Mouse (Mus musculus): ENCODE measurements around the gene Trak1.

Gene Trak1

GRCm38 (mm10) chr9:121398100-121398760 is 100.9 kb downstream of the Trak1 start:
- no peak for DNase-seq (ENCODE audit: low read depth)

- DNase-seq (ENCODE audit: low read depth) = no peak
These were observed 101.5 kb downstream of the Trak1 start for GRCm38 (mm10) chr9:121398761-121399160.

DNA sequence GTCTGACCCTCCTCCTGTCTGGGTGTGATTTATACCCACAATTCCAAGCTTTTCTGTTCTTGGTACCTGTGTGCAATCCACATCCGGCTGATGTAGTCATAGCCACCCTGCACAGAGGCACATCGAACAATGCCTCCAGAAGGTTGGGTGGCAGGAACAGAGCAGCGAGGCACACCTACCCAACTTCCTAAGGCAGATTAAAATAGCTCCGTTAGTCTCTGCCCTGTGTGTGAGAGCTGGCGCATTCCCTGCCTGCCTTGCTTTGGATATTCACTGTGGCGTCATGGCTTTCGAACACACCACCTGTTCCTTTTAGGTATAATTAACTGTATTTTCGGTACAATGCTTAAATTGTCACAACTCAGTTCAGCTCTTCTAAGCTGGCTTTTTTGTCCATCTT is 103.3 kb downstream of the Trak1 start:
- DNase-seq (ENCODE audit: low read depth) = no peak

DNA sequence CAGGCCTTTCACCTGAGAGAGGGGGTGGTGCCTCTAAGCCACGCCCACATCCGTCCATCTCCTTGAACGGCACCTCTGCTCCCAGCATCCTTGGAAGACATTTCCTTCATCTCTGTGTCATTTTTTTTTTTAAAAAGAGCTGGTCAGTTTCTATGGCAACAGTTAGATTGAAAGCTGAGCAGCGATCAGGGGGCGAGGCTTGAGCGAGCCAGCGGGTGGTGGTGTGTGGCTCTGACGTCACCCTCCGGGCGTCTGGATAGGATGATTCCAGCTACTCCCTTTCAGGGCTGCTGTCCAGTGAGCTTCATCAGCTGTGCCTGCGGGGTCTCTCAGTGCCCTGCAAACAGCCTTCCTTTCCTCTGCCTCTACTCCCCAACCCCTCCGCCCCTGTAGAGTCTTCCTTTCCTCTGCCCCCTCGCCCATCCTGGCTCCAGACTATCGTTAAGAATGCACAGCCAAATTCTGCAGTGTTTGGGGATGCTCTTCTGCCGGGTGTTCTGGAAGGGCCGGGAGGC is 105.9 kb downstream of the Trak1 start:
- DNase-seq (ENCODE audit: low read depth) = no peak

DNA sequence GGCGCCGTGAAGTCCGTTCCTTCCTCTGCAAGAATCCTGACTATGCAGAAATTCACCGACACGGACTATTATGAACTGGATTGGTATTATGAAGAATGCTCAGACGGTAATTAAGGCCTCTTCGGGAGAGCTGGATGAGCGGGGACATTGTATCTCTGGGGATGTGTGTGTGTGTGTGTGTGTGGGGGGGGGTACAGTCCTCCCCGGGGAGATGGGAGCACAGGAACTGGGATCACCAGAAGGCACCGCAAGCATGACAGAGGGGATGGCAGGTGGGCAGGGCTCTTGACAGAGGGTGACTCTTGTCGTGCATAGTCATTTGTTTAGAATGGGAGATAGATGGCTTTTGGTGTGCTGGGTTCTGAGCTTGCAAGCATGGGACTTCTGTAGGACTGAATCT is 106.4 kb downstream of the Trak1 start:
- DNase-seq (ENCODE audit: low read depth) = no peak

GRCm38 (mm10) chr9:121405088-121405681 is 107.9 kb downstream of the Trak1 start:
- no peak for DNase-seq (ENCODE audit: low read depth)

DNA sequence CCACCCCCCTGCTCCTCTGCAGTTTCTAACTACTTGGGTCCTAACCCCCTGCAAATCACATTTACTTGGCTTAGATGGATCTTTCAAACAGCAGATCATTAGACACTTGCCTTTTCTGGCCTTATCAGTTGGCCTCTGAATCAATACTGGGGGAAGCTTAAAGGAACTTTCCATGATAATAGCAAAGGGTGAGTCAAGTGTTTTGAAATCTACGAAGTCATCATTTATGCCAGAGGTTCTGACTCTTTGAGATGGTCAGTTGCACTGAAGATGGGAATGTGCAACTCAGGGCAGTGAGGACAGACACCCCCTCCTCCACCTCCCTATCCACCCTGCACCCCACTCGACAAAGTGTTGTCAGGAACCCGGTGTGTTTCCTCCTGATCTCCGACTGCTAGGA is 108.5 kb downstream of the Trak1 start:
- no peak for DNase-seq (ENCODE audit: low read depth)

DNA sequence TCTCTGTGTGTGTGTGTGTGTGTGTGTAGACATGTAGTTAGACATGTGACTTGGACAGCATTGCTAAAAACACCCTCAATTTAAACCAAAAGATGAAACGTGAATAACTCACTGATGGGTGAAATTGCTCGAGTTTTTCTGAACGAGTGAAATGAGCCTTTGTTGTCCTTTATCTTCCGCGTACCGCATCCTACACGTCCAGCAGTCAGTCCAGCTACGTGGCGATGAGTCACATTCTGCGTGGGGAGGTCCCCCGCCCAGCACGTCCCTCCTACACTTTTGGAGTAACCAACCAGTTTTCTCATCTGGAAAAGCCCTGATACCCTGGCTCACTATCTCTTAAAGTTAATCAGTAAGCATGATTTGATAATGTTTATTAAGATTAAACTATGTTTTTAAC is 116.9 kb downstream of the Trak1 start:
- no peak for DNase-seq (ENCODE audit: low read depth)

DNA sequence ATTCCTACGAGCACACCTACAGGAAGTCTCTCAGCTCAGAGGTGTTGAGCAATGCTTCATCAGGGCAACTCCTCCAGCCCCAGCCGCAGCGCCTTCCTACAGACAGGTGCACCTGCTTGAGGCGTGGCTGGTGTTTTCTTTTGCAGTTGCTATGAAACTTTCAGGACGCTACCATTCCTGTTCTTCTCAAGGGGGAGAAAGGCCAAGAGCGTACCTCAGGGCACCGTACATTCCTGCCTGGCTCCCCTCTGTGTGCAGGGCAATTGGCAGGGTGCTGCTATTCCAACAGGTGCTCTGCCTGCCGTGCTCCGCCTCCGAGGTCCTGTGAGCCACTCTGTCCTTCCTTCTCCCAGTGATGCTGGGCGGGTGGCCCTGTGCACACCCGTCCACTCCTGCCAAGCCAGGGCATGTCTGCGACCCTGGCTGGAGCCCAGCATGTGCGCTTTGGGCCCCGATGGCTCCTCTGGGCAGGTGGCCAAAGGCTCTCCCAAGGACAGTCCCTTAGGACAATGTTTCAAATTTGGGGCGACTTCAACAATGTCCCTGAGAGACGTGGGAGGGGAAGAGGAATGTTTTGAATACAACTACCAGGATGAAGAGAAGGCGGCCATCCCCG is 118.4 kb downstream of the Trak1 start:
- no peak for DNase-seq (ENCODE audit: low read depth)

- DNase-seq (ENCODE audit: low read depth) = no peak
These were observed 119.2 kb downstream of the Trak1 start for GRCm38 (mm10) chr9:121416460-121416859.

GRCm38 (mm10) chr9:121416872-121417637 is 119.8 kb downstream of the Trak1 start:
- no peak for DNase-seq (ENCODE audit: low read depth)

DNA sequence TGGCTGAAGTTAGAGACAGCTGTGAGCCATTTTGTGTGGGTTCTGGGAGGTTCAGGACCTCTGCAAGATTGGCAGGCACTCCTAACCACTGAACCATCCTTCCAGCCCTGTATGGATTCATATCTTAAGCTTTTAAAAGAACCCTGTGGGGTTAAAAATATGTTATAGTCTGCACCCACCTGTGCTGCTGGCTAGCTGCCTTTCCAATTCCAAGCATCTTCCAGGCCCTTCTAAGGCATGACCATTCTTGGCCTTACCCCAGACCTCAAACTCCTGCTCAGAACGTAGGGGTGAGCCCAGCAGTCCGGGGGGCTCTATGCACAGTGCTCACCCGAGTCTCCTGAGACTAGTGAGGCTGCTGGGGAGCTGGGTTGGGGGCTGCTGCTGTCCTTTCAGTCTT is 121.7 kb downstream of the Trak1 start:
- DNase-seq (ENCODE audit: low read depth) = no peak

GRCm38 (mm10) chr9:121419573-121419972 is 122.3 kb downstream of the Trak1 start:
- no peak for DNase-seq (ENCODE audit: low read depth)

DNA sequence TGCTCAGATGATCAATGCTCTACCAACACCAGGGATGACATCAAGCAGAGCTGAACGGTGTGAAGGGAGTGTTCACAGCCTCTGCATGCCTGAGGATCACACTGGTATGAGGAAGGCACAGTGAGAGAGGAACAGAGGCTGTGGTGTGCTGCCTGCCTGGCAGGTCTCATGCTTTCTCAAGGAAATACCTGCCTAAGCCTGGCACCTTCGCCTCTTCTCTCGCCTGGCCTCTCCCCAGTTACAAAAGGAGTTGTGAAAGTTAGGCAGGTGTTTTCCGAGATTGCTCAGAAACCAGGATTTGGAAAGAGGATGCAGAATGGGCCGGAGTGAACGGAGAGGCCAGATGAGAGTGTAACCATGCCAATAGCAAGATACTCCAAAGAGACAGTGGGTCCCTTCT is 123.5 kb downstream of the Trak1 start:
- DNase-seq (ENCODE audit: low read depth) = no peak

DNA sequence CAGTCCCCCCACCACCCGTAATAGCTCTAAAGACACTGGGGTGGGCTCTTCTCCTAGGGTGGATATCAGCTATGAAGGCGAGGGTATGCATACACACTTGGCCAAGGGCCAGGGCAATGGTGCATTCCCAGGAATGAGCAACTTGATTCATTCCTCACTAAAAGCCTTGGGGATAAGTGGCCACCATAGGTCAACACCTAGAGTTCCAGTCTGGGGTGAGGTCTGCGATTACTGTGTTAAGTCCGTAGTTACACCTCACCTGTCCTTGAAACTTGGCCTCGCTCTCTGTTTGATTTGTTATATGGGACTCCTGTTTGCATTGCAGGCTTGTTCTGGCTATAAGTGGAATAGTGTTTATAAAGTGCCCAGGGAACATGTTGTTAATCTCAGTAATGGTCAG is 125.1 kb downstream of the Trak1 start:
- DNase-seq (ENCODE audit: low read depth) = no peak

- DNase-seq (ENCODE audit: low read depth) = no peak
These were observed 126.3 kb downstream of the Trak1 start for GRCm38 (mm10) chr9:121423621-121424020.

GRCm38 (mm10) chr9:121424281-121425164 is 127.2 kb downstream of the Trak1 start:
- no peak for DNase-seq (ENCODE audit: low read depth)

- peak; percentile 34 for DNase-seq (ENCODE audit: low read depth)
These were observed 129.1 kb downstream of the Trak1 start for GRCm38 (mm10) chr9:121426451-121426850.

GRCm38 (mm10) chr9:121426902-121427301 is 129.6 kb downstream of the Trak1 start:
- no peak for DNase-seq (ENCODE audit: low read depth)

DNA sequence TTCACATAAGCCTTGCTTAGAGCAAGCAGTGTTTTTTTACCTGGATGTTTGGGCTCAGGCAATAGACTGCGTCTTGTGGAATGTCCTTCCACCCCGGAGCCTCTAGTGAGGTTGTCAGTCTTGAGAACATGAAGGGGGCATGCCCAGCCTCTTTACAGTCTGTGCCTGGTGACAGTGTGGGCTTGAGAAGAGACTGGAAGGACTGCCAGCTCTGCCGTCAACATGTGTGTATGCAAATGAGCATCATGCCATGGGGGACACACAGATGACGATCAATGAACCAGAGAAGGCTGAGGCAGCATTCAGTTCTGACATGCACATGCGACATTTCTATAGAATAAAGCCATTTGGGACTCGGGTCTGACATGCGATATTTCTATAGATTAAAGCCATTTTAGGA is 132.3 kb downstream of the Trak1 start:
- no peak for DNase-seq (ENCODE audit: low read depth)

GRCm38 (mm10) chr9:121430379-121430778 is 133.1 kb downstream of the Trak1 start:
- no peak for DNase-seq (ENCODE audit: low read depth)

Measured in c-Kit-positive CD71-negative TER-119-negative erythroid progenitor cells, embryonic 14.5 days (primary cell).